Mouse (Mus musculus): ENCODE data around the gene Tmem8. TPM values are rescaled to one million over a fixed set of nuclear protein-coding genes. Genes with fewer than 3 reads are reported as not detected.
"Not testable (repeated sequence)": the region's sequence is repeated elsewhere in the genome, so short reads cannot be mapped to it uniquely, and the experiment has no call there.

Tmem8 gene
- 1 to 10 TPM; 7.6 to 7.8 TPM for total RNA-seq (2021)
- long read RNA-seq, partial matches to known transcripts = 1 of 4 reads
- long read RNA-seq, other reads (novel, unspliced or antisense) = 1 of 4 reads

GRCm38 (mm10) chr17:26113181-26113948 is at the start of gene Tmem8:
Gene Tmem8 (plus strand): TSS chr17:26113299.
- DNase-seq (ENCODE audit: low spot score in 2 of 2) = peak; percentile 59 to 65

- DNase-seq (ENCODE audit: low spot score in 2 of 2) = no peak
These were observed 48.2 kb upstream of the Tmem8 start for GRCm38 (mm10) chr17:26064916-26065315.

GRCm38 (mm10) chr17:26066488-26067020 is 46.5 kb upstream of the Tmem8 start:
- no peak for DNase-seq (ENCODE audit: low spot score in 2 of 2)

- peak; percentile 23 to 37 for DNase-seq (ENCODE audit: low spot score in 2 of 2)
These were observed 44.9 kb upstream of the Tmem8 start for GRCm38 (mm10) chr17:26068024-26068830.

GRCm38 (mm10) chr17:26068831-26069739 is 44.0 kb upstream of the Tmem8 start, which contains the start of gene Rab11fip3:
Gene Rab11fip3 (minus strand): TSS chr17:26069555.
- DNase-seq (ENCODE audit: low spot score in 2 of 2) = peak; percentile 79 to 82

- no peak for DNase-seq (ENCODE audit: low spot score in 2 of 2)
These were observed 43.0 kb upstream of the Tmem8 start for GRCm38 (mm10) chr17:26070136-26070535.

- DNase-seq (ENCODE audit: low spot score in 2 of 2) = no peak
These were observed 37.9 kb upstream of the Tmem8 start for GRCm38 (mm10) chr17:26075246-26075645.

- no peak for DNase-seq (ENCODE audit: low spot score in 2 of 2)
These were observed 34.2 kb upstream of the Tmem8 start for GRCm38 (mm10) chr17:26078851-26079250.

GRCm38 (mm10) chr17:26080867-26081266 is 32.2 kb upstream of the Tmem8 start:
- DNase-seq (ENCODE audit: low spot score in 2 of 2) = no peak

- no peak for DNase-seq (ENCODE audit: low spot score in 2 of 2)
These were observed 26.0 kb upstream of the Tmem8 start for GRCm38 (mm10) chr17:26087059-26087564.

GRCm38 (mm10) chr17:26089905-26090632 is 23.0 kb upstream of the Tmem8 start, which contains the start of gene Decr2:
Gene Decr2 (minus strand): TSS chr17:26090337.
- DNase-seq (ENCODE audit: low spot score in 2 of 2) = peak; percentile 88 to 89

GRCm38 (mm10) chr17:26094531-26095110 is 18.5 kb upstream of the Tmem8 start:
- no peak for DNase-seq (ENCODE audit: low spot score in 2 of 2)

- peak; percentile 55 to 70 for DNase-seq (ENCODE audit: low spot score in 2 of 2)
These were observed 17.9 kb upstream of the Tmem8 start, which contains the start of gene Nme4 for GRCm38 (mm10) chr17:26095121-26095740. Gene Nme4 (minus strand): TSS chr17:26095602.

- no peak for DNase-seq (ENCODE audit: low spot score in 2 of 2)
These were observed 14.6 kb upstream of the Tmem8 start for GRCm38 (mm10) chr17:26098461-26098860.

GRCm38 (mm10) chr17:26099316-26099715 is 13.8 kb upstream of the Tmem8 start:
- not testable (repeated sequence) for DNase-seq (ENCODE audit: low spot score in 2 of 2)

- DNase-seq (ENCODE audit: low spot score in 2 of 2) = no peak
These were observed 12.9 kb upstream of the Tmem8 start for GRCm38 (mm10) chr17:26100166-26100565.

- DNase-seq (ENCODE audit: low spot score in 2 of 2) = no peak
These were observed 11.6 kb upstream of the Tmem8 start for GRCm38 (mm10) chr17:26101478-26101877.

GRCm38 (mm10) chr17:26105619-26106018 is 7.5 kb upstream of the Tmem8 start:
- DNase-seq (ENCODE audit: low spot score in 2 of 2) = no peak

- DNase-seq (ENCODE audit: low spot score in 2 of 2) = no peak
These were observed 2.9 kb upstream of the Tmem8 start for GRCm38 (mm10) chr17:26110156-26110555.
